Mouse (Mus musculus) embryo, embryonic 11 days (tissue): Measurements from ENCODE around the gene Sord.
"Not testable (repeated sequence)": the region's sequence is repeated elsewhere in the genome, so short reads cannot be mapped to it uniquely, and the experiment has no call there.

Source experiments
- DNase-seq: peaks from one replicate; pipeline ENCODE4 v3.0.0-alpha.2; 2015

Sord gene

GRCm38 (mm10) chr2:122234611-122235288 lies at the start of gene Sord:
Gene Sord, plus strand, starts transcription at chr2:122234749.
- DNase-seq = peak; percentile 97

- no peak for DNase-seq
Measured at GRCm38 (mm10) chr2:122185086-122185485, 49.5 kb upstream of the Sord start.

- no peak for DNase-seq
Measured at GRCm38 (mm10) chr2:122186106-122186505, 48.4 kb upstream of the Sord start, which contains the start of the genes Patl2 and Terb2. Gene Patl2, minus strand, starts transcription at chr2:122186189. Gene Terb2, plus strand, starts transcription at chr2:122186272.

DNA sequence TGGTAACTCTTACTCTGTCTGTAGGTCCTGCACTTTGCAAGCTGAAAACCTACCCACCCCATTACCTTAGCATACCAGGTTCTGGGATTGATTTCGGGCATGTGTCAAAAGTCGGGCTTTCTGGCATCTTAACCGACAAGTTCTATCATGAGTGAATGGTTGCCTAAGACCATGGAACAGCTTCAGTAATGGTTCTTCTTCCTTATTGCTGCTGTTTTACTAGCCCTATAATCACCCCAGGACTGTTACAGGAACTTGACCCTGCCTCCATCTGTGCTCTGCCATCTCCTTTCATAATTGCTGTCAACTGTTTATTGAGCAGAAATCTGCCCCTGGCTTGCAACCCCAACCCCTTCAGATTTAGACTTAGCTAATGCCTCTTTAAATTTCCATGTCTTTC lies 47.8 kb upstream of the Sord start:
- DNase-seq = no peak

GRCm38 (mm10) chr2:122191849-122192248 lies 42.7 kb upstream of the Sord start:
- no peak for DNase-seq

- DNase-seq = peak; percentile 46
Measured at GRCm38 (mm10) chr2:122194509-122194929, 40.0 kb upstream of the Sord start.

DNA sequence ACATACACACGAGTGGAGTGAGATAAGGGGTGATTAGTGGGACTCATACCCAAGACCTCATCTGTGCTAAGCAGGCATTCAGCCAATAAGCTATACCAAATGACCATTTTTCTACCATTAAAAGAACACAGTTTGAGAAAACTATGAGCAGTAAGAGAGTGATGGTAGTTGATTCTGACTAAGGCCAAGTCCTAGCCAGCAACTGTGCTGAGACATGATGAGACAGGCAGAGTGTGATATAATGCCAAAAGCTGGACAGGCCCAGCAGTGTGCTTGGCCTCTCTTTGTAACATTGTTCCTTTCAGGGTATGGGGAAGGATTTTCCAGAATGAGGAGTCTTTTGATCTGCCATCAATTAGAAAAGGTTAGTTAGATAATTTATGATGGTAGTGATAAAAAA lies 33.0 kb upstream of the Sord start:
- no peak for DNase-seq

- no peak for DNase-seq
Measured at GRCm38 (mm10) chr2:122206440-122207107, 28.0 kb upstream of the Sord start.

GRCm38 (mm10) chr2:122210534-122211228 lies 23.9 kb upstream of the Sord start:
- DNase-seq = peak; percentile 52

DNA sequence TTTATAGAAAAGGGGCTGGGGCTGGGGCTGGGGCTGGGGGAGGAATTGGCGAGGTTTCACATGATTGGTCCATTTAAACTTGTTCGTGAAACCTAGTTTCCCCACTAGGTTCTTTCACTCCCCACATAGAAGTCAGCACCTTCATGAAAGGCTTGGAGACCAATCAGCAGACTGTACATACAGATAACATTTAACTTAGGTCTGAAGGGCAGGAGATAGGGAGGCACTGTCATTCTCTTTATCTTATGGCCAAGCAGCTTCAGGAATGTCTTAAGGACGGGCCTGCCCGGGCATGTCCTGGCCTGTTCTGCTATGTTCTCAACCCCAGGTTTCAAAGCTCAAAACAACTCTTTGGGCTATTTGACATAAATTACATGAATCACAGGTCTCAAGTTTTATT lies 17.5 kb upstream of the Sord start:
- DNase-seq = not testable (repeated sequence)

- DNase-seq = no peak
Measured at GRCm38 (mm10) chr2:122218234-122218633, 16.3 kb upstream of the Sord start.

GRCm38 (mm10) chr2:122221378-122221777 lies 13.2 kb upstream of the Sord start:
- DNase-seq = no peak

GRCm38 (mm10) chr2:122221798-122222197 lies 12.8 kb upstream of the Sord start:
- no peak for DNase-seq

DNA sequence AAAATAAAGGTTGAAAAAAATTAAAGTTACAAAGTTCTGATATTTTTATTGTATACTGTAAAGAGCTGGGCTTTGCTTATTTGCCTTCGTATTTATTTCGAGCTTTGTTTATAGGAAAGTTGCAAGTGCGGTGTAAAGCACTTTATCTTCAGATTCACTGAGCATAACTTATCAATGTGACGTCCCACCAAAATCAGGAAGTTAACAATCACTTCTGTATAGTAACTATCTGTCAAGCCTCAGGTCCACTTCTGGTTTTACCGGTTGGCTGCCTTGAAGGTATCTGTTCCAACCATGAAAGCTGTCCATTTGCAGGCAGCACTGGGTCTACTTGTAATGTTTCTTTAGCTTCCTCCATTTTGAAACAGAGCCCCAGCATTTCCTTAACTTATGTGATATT lies 12.3 kb upstream of the Sord start:
- DNase-seq = no peak

DNA sequence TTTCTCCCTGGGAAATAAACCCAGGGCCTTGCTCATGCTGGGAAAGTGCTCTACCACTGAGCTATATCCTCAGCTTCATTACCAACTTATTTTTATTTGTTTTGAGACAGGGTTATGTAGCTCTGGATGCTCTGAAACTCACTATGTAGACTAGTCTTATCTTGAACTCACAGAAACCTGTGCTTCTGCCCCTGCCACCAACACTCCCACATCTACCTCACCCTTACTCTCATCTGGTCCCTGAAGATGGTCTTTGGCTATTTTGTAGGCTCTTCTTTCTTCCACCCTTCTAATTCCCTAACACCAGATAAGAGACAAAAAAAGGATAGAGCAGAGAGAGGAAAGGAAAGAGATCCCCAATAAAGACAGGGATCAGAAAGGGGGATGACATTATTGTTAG lies 10.9 kb upstream of the Sord start:
- no peak for DNase-seq

- no peak for DNase-seq
Measured at GRCm38 (mm10) chr2:122230395-122230794, 4.2 kb upstream of the Sord start.

DNA sequence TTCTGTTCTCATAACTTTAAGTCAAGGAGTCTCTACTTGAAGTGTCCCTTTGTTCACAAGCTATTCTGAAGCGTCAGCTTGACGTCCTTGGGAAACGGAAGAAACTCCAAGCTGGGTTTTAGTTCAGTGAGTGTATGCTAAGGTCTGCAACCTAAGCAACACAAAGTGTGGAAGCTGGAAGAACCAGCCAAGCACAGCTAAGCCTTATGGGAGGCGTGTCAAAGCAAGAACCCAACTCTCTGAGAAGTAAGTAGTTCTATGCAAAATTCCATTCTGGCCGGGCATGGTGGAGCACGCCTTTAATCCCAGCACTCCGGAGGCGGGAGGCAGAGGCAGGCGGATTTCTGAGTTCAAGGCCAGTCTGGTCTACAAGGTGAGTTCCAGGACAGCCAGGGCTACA lies 2.9 kb upstream of the Sord start:
- no peak for DNase-seq

GRCm38 (mm10) chr2:122233341-122233740 lies 1.2 kb upstream of the Sord start:
- DNase-seq = no peak

- peak; percentile 72 for DNase-seq
Measured at GRCm38 (mm10) chr2:122233759-122234557, 591 bp upstream of the Sord start.

DNA sequence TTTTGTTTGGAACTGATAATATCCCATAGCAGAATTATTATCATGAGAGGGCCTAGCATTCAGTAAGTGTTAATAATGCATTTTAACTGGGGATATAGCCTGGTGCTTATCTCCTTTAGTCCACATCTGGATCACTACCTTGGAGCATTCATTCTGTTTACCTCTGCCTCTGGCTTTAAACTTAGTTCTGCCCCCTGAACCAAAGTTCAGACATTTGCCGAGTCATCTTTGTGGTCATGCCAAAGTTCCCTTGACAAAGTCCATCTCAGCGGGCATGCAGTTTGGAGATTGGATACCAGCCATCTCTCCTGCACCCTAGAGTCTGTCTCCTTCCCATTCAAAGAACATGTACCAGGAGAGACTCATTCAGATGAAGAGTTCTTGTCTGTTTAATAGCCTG lies 876 bp downstream of the Sord start:
- no peak for DNase-seq

DNA sequence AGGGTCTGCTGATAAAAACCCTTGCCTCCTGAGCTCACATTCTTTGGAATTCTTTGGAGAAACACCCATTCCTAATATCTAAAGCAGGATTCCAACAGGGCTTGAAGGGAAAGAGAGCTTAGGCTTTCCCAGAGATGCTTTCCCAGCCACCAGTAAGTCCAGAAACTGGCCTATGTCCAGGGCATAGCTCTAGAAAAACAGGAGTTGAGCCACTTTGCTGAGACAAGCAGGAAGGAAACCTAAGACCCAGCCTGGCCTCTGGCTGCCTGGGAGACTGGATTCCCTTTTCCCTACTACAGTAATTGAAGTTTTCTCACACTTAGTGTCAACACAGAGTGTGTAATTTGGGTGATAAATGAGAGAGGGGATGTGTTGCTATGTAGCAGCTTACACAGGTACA lies 1.8 kb downstream of the Sord start:
- no peak for DNase-seq

DNA sequence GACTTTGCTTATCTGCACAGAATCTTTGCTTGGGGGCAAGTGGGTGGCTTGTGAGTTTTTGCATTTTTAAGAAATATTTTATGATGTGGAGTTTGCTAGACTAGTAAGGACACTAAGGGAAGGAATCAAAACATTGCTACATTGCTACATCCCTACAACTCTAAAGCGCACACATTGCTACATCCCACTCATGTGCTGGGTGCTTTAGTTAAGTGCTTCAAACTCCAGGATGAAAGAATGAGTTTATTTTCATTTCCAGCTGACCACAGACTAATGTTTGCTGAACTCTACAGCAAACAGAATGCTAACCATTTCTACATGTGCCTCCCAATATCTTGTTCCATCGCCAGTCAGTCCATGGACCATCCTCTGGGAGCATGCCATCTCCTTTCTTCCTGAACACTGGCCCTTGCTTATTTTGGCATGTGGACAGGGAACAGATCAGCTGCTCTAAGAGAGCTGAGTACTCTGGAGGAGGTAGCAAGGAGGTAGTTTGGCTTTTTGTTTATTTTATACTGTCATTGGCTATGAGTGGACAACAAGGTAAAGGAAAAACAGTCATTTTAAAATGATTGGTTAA lies 3.4 kb downstream of the Sord start:
- DNase-seq = no peak

DNA sequence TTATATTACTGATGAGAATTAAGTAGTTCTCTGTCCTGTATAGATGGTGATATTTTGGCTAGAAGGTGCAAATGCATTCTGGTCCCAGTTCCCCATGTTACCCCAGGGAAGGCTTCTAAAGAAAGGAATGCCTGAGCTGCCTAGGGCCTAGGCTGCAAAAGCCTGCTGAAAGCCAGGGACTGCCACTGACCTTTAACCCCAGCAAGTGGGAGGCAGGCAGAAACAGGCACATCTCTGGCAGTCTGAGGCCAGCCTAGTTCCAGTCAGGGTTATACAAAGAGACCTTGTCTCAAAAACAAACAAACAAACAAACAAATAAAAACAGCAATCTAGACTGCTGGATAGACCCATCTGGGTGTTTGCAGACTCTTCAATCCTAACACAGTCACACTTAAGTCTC lies 6.2 kb downstream of the Sord start:
- no peak for DNase-seq
